Mouse (Mus musculus): ENCODE measurements around the gene Smarca2.
A peak's percentile ranks its signal among the peaks of the same experiment; 100 is the strongest.
"Not testable (repeated sequence)": the region's sequence is repeated elsewhere in the genome, so short reads cannot be mapped to it uniquely, and the experiment has no call there.

Gene Smarca2

DNA sequence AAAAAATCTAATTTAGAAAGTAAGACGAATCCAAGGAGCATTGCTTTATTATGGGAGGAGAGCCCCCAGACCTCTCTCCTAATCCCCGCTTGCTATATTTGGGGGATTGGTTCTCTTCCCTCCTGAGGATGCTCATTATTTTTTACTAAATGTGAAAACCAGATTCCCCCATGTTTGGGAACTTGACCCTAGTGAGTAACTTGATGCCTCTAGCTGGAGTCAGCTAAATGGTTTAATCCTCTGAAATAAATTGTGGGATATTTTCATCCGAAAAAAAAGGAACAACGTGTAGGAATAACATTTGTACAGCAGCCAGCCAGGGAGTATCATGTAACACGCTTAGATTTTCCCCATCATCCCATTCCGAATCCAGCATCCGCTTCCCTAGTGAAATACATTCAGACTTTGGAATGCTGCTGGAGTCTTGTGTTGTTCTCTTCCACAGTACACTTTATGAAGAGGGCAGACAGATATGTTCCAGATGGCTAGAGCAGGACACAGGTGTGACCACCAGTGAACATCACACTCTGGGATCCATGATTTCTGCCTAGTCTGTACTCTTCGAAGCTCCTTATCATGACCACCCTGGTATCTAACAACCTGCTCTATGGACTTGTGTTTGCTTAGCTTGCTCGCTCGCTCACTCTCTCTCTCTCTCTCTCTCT lies 99.8 kb downstream of the Smarca2 start:
- no peak for DNase-seq (ENCODE audit: low read depth)

DNA sequence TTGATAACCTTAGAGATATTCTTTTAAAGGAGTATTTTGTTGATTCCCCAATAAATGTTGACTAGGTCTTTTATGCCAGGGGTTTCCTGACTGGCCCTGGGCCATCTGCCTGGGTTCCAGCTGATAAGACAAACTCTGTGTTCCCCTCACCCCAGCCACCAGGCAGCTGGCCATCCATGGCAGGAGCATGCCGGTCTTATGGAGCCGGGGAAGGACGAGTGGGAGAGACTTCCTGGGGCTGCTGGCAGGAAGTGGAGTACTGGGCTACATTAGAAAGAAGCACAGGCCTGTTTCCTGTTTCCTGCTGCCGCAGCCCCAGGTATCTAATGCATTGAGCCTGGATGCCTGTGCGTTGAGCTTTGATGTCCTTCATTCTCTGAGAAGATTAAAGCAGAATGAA lies 102.1 kb downstream of the Smarca2 start:
- DNase-seq (ENCODE audit: low read depth), result peak; percentile 41

DNA sequence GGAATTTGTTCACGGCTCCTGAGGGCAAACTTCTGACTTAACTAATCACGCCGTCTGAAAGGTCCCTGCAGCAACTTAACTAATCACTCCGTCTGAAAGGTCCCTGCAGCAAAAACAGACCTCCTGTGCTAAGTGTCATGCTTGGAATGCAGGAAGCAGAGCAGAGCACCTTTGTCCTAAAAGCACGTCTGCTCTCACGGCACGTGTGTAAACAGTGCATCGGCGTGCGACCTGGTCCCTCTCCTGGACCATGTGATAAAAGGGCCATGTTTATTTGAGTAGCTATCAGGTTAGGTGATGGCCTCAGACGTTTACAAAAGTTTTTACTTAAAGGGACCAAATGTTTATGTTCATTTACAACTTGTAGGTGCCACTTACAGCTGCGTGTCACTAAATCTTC lies 104.2 kb downstream of the Smarca2 start:
- no peak for DNase-seq (ENCODE audit: low read depth)

DNA sequence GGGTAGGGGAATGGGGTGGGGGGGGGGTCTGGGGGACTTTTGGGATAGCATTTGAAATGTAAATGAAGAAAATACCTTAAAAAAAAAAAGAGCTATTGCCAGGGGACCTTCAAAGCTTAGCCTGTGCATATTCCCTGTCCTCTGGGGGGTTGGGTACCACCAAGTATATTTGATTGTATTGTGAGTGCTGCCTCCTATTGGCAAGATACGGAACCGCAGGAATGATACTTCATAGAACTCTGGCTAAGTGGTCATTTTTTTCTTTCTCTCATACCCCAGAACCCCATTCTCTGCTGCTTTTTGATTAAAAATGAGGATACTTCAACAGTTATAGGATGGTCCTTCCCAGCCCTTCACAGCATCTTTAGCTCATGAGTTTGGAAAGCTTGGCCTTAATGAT lies 106.4 kb downstream of the Smarca2 start:
- DNase-seq (ENCODE audit: low read depth), result peak; percentile 61

DNA sequence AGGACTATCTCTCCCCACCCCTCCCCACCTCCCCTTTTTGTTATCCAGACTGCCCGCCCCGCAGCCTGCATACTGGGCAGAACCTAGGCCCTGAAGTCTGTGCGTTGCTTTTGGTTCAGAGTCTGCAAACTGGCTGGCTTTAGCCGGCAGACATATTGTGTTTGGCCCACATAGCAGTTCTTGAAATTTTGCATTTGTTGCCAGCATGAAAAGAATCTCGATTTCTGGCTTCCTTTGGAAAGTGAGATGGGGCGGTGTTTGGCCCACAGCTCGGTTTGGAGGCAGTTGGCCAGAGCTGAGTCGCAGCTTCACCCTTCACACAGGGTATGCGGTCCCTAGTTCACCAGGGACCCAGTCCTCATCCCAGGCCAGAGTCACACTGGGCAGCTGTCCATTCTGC lies 111.4 kb downstream of the Smarca2 start:
- DNase-seq (ENCODE audit: low read depth), result no peak

DNA sequence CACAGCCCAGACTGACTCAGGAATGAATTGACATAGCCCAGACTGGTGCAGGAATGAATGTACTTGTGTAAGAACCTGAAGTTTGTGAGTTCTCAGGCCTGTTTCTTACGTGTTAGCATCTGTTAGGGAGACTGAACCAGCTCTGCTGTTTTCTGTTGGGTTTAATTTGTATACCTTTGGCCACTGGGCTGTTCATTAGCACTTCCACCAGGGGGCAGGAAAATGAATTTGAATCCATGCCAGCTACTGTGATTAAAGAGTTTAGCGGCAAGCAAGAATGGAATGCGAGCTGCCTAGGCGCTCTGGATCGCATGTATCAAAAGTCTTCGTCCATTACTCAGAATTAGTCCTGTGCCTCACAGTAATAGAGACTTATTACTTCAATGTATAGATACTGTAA lies 113.4 kb downstream of the Smarca2 start:
- DNase-seq (ENCODE audit: low read depth), result peak; percentile 64

DNA sequence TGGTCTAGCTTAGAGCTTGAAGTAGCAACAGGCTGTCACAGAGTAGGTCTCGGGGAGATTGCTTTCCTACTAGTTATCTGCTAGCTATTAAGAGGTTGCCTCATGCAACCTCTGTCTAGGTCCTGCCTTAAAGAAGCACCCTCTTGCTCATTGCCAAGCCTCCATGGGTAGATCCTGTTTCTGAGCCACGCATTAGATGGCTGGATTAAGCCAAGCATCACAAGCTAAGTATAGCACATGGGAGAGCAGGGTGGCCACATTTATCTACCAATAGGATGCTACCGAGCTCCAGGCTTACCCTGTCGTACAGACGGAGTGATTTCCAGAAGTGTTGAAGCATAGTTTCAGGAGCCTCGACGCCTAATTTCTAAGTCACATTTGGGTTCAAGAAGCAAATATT lies 114.3 kb downstream of the Smarca2 start:
- DNase-seq (ENCODE audit: low read depth), result no peak

DNA sequence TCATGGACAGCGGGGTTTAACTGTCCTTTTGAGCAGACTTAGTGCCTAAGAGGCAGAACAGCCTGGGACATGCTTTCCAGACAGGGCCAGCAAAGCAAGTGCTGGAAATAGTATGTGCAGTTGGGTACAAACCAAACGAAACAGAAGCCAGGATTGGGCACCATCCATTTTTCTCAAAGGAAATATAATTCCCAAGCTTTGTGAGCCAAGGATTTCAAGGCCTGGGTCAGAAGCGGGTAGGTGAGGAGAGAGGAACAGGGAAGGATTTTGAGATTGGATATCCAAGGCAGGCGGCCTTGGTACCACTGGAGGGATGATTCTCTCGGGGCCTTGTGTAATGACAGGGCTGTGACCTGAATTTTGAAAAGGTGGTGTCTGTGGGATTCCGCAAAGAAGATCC lies 116.9 kb downstream of the Smarca2 start:
- no peak for DNase-seq (ENCODE audit: low read depth)

DNA sequence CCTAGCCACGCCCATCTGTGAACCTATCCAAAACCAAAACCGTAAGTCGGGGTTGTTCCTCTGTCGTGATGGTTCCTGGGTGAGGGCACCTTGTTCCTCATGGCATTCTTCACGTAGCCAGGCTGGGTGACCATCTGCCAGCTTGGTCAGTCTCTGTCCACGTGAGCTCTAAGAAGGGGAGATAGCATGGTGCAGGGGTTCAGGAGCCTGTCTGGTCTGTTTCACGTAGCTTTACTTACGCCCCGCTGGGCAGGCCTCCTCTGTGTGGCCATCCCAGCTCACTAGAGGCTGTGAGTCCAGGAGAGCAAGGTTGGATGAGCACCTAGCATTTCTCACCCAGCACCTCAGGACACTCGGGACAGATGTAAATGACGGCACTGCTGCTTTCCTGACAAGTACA lies 119.0 kb downstream of the Smarca2 start:
- DNase-seq (ENCODE audit: low read depth), result no peak

DNA sequence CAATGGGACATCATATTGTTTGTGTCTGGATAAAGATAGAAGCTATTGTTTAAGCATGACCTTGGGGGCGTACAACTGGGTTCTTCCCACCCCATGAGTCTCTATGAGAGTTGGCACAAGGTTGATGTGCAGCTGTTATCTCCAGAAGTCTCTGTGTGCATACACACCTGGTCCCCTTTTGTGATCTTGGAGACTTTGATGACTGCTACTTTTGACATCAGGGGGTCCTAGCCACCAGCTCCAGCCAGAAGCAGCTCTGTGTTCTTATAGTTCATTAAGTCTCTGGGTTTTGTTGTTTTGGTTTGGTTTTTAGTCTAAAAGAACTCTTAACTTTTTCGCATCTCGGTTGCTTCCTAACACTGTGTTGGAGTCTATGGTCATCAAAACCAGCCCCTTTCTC lies 119.8 kb downstream of the Smarca2 start:
- no peak for DNase-seq (ENCODE audit: low read depth)

DNA sequence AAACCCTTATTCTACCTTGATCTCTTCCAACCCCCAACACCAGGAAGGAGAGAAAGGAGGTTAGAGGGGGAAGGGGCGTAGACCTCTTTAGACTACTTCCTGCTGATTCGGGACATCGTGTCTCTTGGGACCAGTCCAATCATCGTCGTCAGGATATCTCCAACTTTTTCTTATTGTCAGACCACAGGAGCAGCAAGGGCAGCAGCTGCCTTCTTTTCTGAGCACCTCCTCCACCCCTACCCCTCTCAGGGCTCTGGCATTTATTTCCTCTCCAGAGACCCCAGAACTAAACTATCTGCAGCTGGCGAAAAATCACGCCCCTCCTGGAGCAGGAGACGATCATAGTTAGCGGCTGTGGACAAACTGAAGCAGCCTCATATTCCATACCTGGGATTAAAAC lies 122.9 kb downstream of the Smarca2 start:
- DNase-seq (ENCODE audit: low read depth), result no peak

DNA sequence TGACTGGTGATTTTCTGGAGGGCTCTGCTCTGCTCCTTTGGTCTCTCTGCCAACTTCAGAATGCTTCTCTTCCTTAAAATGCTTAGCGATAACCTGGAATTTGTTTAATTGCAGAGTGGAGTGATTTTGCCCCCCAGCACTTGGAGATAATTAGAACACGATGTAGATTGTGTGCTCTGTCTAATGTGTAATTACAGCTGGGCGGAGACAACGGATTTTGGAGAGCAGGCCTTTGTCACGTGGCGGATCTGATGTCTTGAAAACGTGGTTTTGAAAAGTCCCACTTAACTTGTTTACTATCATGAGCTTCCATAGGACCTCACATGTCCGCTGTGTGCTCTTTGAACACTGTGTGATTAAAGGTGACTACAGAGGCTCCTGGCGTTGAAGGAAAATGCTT lies 125.6 kb downstream of the Smarca2 start:
- no peak for DNase-seq (ENCODE audit: low read depth)

DNA sequence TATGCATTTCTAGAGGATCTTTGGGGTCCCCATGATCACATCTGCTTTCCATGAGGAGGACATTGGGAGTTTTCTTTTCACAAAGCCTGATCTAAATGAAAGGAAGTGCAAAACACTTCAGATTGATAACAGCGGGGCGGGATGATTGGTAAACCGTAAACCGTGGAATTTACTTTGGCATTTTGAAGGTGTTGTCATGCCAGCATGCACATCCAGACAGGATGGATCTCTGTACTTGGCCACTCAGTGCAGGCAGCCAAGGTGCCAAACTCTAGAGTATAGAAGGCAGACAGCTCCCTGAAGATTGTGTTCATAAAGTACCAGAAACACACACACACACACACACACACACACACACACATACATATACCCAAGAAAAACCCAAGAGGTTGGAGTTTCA lies 126.3 kb downstream of the Smarca2 start:
- no peak for DNase-seq (ENCODE audit: low read depth)

DNA sequence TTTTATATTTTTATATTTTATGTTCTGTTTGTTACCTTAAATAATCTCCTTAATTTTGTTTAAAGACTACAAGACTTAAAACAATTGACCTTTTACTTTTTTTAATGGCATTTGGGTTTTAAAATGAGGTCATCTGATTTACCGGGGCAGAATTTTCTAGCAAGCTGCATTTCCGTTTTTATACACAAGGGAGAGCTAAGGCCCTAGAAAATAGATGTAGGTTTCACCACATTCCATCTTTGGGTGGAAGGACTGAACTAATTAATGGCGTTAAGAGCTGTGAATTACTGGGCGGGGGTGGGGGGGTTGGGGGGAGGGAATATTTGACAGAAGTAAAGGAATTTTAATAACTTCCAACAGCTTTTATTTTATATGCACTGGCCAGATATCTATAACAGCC lies 127.0 kb downstream of the Smarca2 start:
- peak; percentile 52 for DNase-seq (ENCODE audit: low read depth)

DNA sequence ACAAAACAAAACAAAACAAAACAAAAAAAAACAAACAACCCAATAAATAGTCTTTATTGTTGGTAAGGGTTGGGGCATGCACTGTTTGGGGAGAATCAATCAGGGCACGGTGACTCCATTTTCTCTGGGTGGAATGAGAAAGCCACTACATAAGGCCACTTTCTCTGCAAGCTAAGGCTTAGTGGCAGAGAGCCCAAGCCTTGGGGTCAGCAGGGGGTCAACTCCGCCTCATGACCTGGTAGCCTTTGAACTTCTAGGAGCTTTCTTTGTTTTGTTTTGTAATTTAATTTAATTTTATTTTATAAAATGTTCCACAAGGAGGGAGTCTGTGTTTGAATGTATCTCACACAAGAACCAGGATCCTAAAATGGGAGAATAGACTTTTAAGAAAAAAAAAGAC lies 128.2 kb downstream of the Smarca2 start:
- no peak for DNase-seq (ENCODE audit: low read depth)

DNA sequence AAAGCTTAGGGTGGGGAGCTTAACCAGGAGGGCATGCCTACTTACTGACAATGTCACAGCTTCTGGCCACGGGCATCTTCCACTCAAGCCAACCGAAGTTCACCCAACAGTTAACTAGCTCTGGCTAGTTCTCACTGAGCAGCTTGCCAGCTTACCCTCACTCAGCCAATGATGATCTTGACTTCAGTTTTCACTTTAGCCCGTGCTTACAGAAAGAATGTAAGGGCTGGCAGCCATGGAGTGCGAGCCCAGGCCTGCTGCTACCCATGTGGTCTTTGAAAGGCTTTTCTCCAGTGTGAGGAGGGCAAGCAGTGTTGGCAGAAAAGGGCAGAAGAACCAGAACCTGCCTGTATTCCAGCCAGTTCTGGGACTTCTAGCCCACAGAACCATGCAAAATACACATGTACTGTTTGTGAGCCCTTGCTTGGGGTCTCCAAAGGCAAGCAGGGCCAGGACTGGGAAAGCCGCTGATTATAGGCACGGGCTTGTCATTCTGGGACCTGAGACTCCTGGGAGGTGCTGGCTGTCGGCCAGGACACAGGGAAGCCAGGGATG lies 128.8 kb downstream of the Smarca2 start:
- no peak for DNase-seq (ENCODE audit: low read depth)

DNA sequence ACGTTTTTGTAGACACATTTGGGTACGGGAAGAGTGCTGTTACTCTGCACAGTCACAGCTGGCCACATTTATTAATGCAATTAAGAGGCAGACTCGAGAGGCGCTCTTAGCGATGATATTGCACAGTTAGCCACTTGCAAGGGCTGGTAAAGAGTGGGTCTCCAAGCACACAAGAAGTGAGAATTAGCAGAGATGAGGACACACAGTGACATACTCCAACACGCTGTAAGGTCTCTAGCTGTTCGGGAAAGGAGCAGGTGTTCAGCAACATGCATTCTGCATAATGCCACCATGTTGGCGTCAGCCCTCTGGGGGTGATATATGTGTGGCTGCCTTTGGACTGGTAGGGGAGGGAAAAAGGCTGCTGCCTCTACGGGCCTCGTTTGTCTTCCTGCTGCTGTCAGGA lies 129.9 kb downstream of the Smarca2 start:
- DNase-seq (ENCODE audit: low read depth), result no peak

DNA sequence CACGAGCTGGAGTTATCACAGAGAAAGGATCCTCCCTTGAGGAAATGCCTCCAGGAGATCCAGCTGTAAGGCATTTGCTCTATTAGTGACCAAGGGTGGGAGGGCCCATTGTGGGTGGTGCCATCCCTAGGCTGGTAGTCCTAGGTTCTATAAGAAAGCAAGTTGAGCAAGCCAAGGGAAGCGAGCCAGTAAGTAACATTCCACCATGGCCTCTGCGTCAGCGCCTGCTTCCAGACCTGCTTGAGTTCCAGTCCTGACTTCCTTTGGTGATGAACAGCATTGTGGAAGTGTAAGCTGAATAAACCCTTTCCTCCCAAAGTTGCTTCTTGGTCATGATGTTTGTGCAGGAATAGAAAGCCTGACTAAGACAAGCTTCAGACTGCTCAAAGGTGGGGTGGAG lies 140.2 kb downstream of the Smarca2 start:
- not testable (repeated sequence) for DNase-seq (ENCODE audit: low read depth)

DNA sequence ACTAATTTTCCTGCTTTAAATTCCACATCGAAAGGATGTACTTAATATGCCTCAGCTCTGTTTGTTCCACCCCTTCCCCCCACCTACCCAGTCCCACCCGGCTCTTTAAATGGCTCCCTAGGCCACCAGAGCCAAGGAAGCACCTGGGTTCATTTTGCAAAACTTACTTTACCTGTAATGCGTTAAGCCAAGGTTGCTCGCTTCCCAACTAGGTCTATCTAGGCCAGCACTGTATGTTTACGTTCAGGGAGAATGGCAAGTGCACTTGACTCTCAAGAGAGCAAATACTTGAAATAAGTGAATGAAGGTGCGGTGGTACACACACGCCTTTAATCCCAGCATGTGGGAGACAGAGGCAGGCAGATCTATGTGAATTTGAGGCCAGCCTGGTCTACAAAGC lies 140.7 kb downstream of the Smarca2 start:
- DNase-seq (ENCODE audit: low read depth), result no peak

DNA sequence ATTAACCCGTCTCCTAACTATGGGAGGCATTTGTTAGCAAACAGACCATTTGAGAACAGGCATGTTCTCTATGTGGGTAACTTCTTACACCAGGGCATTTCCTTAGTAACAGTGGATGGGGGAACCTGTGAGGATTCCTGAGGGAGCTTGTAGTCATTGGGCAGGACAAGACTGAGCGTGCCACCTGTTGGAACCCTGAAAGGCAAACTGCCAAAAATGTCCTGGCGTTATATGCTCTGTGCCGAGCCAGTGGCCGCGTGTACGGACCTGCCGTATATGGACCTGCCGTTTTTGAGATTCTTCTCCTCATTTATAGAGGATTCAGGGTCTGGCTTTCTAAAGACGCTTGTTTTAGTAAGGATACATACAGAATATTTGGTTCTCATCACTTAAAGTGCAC lies 141.4 kb downstream of the Smarca2 start:
- DNase-seq (ENCODE audit: low read depth), result no peak

DNA sequence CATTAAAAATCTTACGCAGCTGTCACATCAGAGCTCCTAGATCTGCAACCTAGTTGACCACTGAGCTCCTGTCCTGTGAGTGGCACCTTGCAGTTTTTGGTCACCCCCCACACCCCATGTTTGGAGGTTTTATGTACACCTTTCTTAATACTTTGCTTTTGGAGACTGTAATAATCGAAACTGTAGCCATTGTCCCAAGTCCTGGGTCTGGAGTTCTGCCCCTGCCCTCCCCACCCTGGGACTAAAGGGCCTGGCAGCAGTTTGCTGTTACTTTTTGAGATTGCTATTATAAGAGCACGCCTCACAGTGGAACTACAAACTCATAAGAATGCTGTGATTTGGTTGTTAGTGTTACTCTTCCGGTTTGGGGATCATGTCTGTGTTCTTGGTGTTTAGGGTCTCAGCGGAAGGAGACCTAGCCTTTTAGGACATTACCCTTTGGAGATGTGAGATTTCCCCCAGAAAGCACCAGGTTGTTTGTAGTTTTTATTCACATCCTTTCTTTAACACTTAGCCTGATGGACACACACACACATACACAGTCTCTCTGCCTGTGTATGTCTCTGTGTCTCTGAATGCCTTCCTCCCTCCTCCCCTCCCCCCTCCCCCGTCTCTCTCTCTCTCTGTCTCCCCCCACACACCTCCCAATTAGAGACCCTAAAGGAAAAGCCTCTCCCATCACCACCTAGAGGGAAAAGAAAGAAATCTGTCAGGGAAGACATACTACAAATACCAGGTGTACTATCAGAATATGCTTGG lies 142.0 kb downstream of the Smarca2 start:
- DNase-seq (ENCODE audit: low read depth), result peak; percentile 50

DNA sequence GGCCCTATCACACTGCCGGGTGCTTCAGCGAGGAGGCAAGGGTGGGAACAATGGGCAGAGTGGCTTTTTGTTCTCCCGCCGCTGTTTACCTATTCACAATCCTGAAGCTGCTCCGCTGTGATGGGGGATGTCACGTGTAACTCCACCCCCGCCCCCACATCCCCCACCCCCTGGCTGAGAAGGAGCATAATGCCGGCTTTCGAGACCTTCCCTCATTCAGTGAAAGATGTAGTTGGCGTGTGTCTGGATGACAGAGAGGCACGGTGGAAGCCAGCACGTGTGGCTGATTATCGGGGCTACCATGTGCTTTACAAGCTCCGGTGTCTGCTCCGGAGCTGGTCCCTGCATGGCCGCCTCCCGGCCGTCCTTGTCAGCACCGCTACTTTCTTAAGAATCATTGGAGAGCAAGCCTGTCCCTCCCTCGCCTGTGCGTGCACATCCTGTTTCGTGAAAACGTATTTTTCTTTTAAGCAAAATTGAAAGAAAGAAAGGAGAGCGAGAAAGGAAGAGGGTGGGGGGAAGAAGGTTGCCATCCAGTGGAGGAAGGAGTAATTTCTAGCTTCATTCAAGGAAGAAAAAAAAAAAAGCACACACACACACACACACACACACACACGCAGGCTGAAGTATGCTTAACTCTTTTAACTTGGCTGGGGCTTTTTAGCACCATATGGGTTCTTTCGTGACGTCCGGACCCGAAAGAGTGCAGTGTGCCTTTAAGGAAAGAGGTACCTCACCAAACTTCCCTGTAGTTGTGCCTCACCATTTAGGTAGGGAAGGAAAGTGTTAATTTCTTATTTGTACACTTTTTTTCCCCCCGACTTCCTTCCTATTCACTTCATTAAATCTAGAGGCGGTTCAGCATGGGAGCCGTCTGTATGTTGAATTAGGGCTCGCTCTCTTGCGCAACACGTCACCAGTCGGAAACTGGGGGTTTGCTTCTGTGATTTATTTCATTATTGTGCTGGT lies 143.0 kb downstream of the Smarca2 start:
- DNase-seq (ENCODE audit: low read depth), result peak; percentile 93

All from naive thymus-derived CD4-positive, alpha-beta T cell, adult 2 months (primary cell).